Mouse (Mus musculus): ENCODE data around the gene Rhbdl1. TPM values are rescaled to one million over a fixed set of nuclear protein-coding genes. Genes with fewer than 3 reads are reported as not detected.

The Rhbdl1 gene
- total RNA-seq (2023), result 5.6 TPM

GRCm38 (mm10) chr17:25837076-25837410, at the start of gene Rhbdl1:
TSS of gene Rhbdl1 (minus strand) at chr17:25837295.

DNA sequence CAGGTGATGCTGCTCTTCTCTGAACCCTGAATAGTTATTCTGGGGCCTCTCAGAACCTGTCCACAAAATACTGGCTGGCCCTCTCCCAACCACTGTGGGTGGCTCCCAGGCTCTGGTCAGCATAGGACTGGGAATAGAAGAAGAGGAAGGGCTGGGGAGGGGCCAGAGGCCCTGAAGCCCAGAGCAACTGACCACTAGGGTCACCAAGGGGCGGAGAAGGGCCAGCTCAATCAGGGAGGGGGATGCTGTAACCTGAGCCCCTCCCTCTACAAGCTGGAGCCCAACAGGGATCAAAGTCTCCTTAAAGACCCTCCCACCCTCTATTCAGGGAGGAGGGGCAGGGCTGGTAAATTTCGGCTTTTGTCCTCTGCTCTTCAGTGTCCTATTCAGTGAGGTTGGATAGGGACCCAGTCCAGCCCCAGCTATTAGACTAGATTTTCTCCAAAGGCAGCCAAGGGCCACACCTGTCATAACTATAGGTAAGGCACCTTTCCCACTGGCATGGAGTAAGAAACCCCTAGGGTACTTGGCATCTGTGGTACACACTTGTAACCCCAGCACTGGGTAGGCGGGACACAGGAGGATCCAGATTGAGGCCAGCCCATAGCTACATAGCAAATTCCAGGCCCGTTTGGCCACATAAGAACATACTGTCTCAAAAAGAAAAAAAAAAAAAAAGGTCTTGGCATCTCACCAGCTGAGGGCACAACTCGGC, 43.3 kb upstream of the Rhbdl1 start, which contains the start of gene Wfikkn1:
TSS of gene Wfikkn1 (minus strand) at position 663 of the 715 bp plus-strand sequence.

DNA sequence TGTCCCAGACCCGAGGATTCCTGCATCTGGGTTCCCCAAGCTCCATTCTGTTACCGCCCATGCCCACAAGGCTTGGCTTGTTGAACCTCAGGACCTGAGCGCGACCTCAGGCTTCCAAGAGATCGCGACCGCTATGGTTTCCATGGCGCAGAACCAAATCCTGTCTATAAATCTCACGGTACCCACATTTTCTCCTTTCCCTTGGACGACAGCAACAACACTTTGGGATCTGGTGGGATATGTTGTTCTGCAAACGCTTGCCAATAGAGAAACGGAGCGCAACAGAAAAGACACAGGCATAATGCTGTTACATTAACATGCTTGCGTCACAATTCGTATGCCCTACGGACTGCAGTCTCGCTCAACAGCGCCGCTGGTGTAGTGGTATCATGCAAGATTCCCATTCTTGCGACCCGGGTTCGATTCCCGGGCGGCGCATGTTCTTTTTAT, 37.7 kb upstream of the Rhbdl1 start, which contains the start of gene Mettl26:
TSS of gene Mettl26 (plus strand) at position 354 of the 450 bp plus-strand sequence.

DNA sequence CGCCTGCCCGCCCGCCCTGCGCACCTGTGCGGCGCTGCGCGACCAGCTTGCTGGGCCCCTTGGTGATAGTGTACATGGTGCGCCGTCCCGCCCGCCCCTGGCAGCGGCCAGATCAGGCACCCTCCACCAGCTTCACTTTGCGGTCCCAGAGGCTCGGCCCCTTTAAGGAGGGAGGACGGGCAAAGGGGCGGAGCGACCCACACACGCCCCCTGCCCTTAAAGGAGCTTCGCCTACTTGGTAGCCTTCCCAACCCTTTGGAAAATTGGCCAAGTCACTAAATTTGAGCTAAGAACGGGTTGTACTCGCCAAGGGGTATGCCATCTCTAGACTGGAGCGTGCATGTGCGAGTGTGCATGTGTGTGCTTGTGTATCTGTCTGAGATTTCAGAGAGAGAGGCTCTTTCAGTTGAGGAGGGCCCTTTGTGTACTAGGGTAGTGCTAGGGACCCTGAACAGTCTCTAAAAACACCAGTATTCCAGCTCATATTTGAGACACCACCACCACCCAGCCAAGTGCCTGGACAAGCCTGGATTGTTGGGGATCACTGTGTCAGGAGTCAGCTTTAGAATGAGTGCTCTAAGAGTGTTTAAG, 31.6 kb upstream of the Rhbdl1 start, which contains the start of gene Mcrip2:
TSS of gene Mcrip2 (minus strand) at position 164 of the 591 bp plus-strand sequence.

DNA sequence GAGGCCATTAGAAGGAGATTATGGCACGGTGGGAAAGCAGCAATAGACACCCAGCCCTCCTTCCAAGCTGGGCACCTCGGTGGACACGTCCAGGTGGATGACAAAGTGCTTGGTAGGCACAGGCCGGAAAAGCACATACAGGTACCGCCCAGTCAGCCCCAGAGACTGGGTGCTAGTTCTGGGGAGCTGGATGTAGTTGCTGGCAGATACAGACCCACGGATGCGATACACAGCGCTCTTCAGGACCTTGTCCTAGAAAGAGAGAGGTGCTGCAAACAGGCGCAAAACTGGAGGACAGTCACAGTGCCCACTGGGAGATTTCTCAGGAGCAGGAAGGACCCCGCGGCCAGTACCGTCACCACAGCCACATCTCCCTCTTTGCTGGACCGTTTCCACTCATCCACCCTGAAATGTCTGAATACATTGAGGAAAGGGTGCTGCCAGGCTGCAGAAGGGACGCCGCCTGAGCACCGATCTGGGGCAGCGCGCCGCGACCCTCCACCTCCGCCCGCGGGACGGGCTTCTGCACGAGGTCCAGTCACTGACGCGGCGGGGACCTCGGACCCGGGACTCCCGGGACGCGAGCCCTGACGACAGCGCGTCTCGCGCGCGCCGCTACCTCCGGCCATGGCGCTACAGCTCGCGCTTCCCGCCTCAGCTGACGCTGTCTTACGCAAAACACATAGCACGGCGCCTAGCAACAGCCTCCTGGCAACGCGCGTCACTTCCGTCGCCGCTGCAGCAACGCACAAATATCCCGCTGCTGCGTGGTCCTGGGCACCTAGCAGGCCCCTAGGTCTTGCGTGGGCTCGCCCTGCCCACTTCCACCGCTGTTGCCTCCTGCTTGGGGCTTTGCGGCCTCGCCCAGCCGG, 24.0 kb upstream of the Rhbdl1 start, which contains the start of gene Wdr90:
TSS of gene Wdr90 (minus strand) at position 670 of the 872 bp plus-strand sequence.

DNA sequence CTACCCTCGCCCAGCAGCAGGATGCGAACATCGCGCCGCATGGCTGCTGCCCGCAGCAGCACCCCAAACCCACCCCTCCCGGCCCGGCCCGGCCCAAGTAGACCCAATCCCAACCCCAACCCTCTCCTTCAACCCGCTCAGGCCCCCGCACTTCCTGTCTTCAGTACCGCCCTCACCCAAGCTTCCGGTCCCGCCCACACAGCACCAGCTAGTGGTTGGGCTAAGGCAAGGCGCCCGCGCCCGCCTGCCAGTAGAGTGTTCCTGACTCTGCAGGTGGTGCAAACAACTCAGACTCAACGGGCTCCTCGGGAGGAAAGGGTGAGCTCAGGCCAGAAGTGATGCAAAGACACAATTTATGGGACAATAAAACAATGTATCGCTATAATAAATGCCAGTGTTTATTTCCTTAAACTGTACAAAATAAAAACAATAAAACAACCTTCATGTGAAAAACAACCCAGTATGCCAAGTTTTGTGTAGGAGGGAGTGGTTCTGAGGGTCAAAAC, 7.4 kb upstream of the Rhbdl1 start, which contains the start of gene Rhot2:
TSS of gene Rhot2 (minus strand) at position 456 of the 506 bp plus-strand sequence.

GRCm38 (mm10) chr17:25841117-25841880, 4.2 kb upstream of the Rhbdl1 start, which contains the start of gene Gm20683:
TSS of gene Gm20683 (minus strand) at chr17:25841763.

GRCm38 (mm10) chr17:25833291-25833663, 3.8 kb downstream of the Rhbdl1 start, which contains the start of gene Stub1:
TSS of gene Stub1 (minus strand) at chr17:25833404.

DNA sequence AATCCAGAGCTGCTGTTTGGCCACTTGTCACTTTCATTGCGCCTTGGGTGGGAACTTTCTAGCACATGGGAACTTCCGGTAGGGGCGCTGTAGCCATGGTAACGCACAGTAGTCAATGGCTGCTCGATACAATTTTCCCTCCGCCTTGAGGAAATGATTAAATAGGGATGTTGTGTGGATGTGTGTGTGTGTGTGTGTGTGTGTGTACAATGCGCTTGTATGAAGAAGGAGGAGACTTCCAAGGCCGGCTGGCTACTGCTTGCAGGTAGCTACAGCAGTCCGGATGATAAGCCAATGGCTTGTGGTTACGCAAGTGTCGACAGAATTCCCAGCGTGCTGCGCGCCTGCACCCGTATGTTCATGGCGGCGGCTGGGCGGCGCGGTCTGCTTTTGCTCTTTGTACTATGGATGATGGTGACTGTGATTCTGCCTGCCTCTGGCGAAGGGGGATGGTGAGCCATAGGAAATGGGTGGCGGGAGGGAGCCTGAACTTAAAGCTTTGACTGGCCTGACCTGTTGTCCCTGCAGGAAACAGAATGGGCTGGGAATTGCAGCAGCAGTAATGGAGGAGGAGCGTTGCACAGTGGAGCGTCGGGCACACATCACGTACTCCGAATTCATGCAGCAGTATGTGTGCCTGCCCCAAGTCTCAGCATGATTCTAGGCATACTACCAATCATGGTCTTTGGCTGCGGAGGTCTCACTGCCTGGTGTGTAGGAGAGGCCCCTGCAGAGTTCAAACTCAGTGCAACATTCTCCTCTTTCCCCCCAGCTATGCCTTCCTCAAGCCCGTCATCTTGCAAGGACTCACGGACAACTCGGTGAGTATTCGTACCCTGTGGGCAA, 8.2 kb downstream of the Rhbdl1 start, which contains the start of gene Jmjd8:
TSS of gene Jmjd8 (plus strand) at position 156 of the 846 bp plus-strand sequence.

GRCm38 (mm10) chr17:25823452-25823851, 13.6 kb downstream of the Rhbdl1 start, which contains the start of gene Wdr24:
TSS of gene Wdr24 (plus strand) at chr17:25823627.

GRCm38 (mm10) chr17:25808789-25809605, 28.1 kb downstream of the Rhbdl1 start, which contains the start of gene Fbxl16:
TSS of gene Fbxl16 (plus strand) at chr17:25809085.

DNA sequence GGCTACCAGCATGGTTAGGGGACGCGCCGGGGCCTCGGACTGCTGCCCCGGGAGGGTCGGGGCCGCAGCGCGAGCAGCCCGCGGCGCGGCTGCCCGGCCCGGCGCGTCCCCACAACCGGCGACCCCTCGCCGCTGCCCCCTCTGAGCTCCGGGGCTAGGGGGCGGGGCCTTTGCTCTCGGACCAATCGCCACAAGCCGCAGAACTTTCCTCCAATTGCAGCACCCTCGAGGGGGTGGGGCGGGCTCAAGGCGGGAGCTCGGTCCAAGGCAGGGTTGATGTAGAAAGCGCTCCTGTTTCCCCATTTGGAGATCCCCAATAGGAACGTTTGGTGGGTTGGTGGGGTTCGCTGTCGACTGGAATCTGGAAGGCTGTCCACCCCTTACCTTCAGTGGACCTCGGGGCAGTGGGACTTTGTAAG, 40.1 kb downstream of the Rhbdl1 start, which contains the start of gene Metrn:
TSS of gene Metrn (minus strand) at position 186 of the 419 bp plus-strand sequence.

DNA sequence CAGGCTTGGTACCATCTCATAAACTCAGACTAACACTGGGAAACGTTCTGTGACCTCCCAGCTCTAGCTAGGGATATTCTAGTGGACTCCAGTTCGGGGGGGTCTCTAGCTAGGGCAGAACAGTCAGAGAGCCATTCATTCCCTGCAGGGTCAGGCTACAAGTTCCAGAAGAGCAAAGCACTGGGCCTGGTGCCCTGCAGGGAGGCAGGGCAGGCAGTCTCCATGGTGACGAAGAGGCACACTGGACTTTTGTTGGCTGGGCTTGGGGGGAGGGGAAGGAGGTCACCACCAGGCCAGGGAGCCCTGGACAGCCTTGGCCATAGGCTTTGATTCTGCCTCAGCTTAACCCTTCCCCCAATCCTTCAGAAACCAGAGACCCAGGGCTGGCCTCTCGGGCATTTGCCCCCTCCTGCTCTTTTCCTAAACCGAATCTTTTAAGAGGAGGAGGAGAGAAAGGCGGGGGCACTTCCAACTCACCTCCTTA, 41.4 kb downstream of the Rhbdl1 start, which contains the start of gene AC134908.4:
TSS of gene AC134908.4 (minus strand) at position 51 of the 484 bp plus-strand sequence.

DNA sequence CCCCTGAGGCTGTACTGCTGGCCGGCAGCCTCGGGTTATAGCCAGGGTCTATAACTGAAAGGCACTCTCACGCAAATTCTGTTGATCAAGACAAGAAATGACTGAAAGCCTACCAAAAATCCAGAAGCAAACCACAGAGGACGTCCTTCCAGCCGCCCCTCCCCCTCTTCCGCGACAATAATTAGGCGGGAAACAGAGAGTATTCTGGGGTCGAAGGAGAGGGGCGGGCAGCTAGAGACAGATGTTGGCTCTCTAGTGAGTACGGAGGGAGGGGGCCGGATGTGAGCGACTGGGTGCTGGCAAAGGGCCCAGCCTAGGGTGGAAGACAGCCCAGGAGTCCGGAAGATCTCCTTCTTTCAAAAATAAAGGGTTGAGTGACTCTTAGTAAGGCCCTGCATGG, 44.5 kb downstream of the Rhbdl1 start, which contains the start of gene Fam173a:
TSS of gene Fam173a (minus strand) at position 287 of the 400 bp plus-strand sequence.

GRCm38 (mm10) chr17:25786280-25786679, 50.8 kb downstream of the Rhbdl1 start, which contains the start of gene Ccdc78:
TSS of gene Ccdc78 (plus strand) at chr17:25786580.

GRCm38 (mm10) chr17:25785281-25785745, 51.8 kb downstream of the Rhbdl1 start, which contains the start of gene Haghl:
TSS of gene Haghl (minus strand) at chr17:25785673.

